Mouse (Mus musculus) kidney, embryonic 14.5 days (tissue): ENCODE data around the gene Ptp4a2. TPM values are rescaled to one million over a fixed set of nuclear protein-coding genes. Genes with fewer than 3 reads are reported as not detected.

Source experiments
- microRNA-seq: library from miRNA; unstranded; fragments of <30 nt; microRNA quantifications from one replicate; pipeline ENCODE4, GENCODE M21; 2016
- polyA plus RNA-seq: library from polyadenylated mRNA; unstranded; fragments of >200 nt; fragmentation: Nextera tagmentation; extraction: Ambion mirVana; gene quantifications from 2 replicates; pipeline ENCODE4 v1.2.1, GENCODE M21; 2014

The Ptp4a2 gene
- polyA plus RNA-seq, 1 experiment from 2014 or later: 276 TPM

Small RNA genes within 50 kb of the gene (microRNA-seq; reads per million reads assigned to microRNA genes)
- not detected for gene Gm28017

Other genes starting within 250 kb of the Ptp4a2 start
- 11.4 and 14.1 TPM in 2 replicates for gene Lck, start 237.6 kb upstream of the Ptp4a2 start, polyA plus RNA-seq
- 17.7 and 19.7 TPM in 2 replicates for gene Fam167b, start 232.7 kb upstream of the Ptp4a2 start, polyA plus RNA-seq
- gene Eif3i, start 210.6 kb upstream of the Ptp4a2 start, polyA plus RNA-seq: 340 and 401 TPM in 2 replicates
- gene Tmem234, start 210.6 kb upstream of the Ptp4a2 start, polyA plus RNA-seq: 213 and 219 TPM in 2 replicates
- 1.9 and 2.0 TPM in 2 replicates for gene Dcdc2b, start 197.0 kb upstream of the Ptp4a2 start, polyA plus RNA-seq
- gene Iqcc, start 192.1 kb upstream of the Ptp4a2 start, polyA plus RNA-seq: 30.1 and 30.6 TPM in 2 replicates
- gene Ccdc28b, start 187.3 kb upstream of the Ptp4a2 start, polyA plus RNA-seq: 48.6 and 56.0 TPM in 2 replicates
- 44.9 and 103 TPM in 2 replicates for gene Txlna, start 170.2 kb upstream of the Ptp4a2 start, polyA plus RNA-seq
- 13.2 and 14.7 TPM in 2 replicates for gene Kpna6, start 138.5 kb upstream of the Ptp4a2 start, polyA plus RNA-seq
- 27.2 and 49.0 TPM in 2 replicates for gene Tmem39b, start 114.4 kb upstream of the Ptp4a2 start, polyA plus RNA-seq
- gene Khdrbs1, start 68.9 kb upstream of the Ptp4a2 start, polyA plus RNA-seq: 100 and 131 TPM in 2 replicates
- gene Spocd1, start 118.0 kb downstream of the Ptp4a2 start, polyA plus RNA-seq: not detected in 2 replicates
- gene Adgrb2, start 173.7 kb downstream of the Ptp4a2 start, polyA plus RNA-seq: 2.6 and 3.3 TPM in 2 replicates
- gene Col16a1, start 236.6 kb downstream of the Ptp4a2 start, polyA plus RNA-seq: 27.6 and 28.1 TPM in 2 replicates